Mouse (Mus musculus): ENCODE data around the gene Slc1a2.

The Slc1a2 gene

DNA sequence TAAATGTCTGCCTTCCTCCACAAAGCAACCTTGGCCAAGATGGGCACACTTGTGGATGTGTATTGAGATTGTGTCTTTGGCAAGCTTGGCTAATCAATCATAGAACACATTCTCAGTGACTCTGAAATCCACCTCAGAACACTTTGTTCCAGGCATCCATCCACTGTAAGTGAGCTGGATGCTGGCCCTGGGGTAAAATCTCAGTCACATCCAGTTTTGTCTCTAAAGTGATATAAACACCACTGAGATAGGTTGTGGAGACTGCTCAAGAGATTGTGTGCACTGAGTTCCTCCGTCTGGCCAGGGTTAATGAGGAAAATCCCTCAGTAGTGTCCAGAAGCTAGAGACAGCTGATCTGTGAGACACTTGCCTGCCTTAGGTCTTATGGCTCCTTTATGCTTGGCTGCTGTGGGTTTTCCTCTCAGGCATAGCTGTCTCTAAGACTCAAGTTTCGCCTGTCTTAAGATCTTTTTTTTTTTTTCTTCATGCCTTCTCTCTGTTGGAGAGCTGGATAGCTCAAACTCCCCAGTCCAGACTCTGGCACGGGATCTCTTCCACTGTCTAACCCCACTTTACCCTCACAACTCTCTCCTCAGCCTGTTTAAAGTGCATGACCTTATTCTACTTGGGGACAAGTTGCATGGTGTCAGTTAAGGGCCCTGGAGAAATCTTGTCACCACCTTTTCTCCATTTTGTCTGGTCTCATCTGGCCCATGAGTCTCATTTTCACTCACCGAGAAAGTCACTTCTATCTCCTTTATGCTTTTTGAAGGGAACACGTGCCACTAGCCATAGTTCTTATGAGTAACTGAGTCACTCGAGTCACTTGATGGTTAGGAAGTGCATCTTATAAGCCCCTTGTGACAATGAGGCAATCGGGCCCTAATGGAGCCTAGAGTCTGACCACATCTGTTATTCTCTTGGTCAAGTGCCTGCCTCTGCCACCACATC lies 54.5 kb downstream of the Slc1a2 start:
- no peak for DNase-seq (ENCODE audit: low spot score in 2 of 2)

DNA sequence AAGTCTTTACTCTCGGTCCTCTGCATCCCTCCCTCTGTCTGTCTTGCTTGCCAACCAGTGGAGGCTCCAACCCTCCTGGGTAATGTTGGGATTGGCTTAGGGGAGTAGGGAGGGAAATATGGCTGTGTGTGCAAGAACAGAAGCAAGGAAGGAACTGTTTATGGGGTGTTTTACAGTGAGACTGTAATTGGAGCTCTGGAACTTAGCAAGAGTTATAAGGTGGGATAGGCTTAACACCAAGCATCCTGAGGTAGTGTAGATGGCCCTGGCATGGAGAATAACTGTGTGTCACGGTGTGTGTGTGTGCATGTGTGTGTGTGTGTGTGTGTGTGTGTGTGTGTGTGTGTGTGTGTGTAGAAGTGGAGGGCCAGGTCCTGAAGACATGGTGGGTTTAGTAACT lies 55.9 kb downstream of the Slc1a2 start:
- DNase-seq (ENCODE audit: low spot score in 2 of 2): no peak

DNA sequence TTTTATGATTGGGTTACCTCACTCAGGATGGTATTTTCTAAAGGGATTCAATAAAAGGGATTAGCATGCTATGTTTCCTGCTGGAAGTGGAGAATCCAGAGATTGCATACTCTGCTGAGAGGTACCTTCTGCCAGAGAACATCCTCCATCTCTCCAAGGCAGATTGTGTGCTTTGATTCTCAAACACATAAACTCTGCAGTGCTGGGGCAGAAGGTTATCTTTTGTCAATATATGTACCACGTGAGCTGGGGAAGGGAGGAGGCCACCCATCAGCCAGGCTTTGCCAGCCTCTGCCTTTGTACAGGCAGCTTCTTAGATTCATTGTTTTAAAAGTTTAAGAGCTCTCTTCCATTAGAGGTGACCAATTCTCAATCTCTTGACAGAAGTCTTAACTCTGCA lies 57.3 kb downstream of the Slc1a2 start:
- DNase-seq (ENCODE audit: low spot score in 2 of 2): no peak

DNA sequence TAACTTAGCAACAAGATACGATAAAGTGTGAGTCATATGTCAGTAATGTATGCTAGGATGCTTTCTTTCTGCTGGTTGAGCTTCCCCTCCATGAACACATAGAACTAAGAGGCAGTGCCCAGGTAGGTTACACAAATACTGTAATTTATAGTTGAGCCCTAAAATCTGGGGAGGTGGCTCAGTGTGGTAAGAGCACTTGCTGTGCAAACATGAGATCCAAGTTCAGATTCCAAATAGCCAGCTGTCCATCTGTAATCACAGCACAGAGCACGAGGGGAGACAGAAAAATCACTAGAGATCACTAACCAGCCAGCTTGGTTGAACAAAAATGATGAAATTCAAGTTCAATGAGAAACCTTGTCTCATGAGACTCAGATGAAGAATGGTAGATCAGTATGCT lies 63.4 kb downstream of the Slc1a2 start:
- no peak for DNase-seq (ENCODE audit: low spot score in 2 of 2)

DNA sequence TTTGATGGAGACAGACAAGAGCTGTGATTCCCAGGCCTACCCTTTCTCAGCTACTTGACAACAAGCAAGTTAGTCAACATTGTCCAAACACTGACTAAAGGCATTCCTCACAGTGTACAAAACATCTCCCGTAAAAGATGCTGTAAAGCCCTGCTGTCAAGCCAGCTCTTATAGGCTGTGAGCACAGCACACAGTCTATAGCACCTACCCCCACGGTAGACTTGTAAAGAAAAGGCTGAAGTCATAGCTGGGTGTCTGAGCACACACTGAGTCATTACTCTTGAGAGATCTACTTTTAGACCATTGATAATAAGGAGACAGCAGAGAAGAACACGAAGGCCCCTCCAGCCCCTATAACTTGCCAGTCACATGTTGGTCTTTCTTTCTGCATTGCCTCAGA lies 66.6 kb downstream of the Slc1a2 start:
- DNase-seq (ENCODE audit: low spot score in 2 of 2): no peak

DNA sequence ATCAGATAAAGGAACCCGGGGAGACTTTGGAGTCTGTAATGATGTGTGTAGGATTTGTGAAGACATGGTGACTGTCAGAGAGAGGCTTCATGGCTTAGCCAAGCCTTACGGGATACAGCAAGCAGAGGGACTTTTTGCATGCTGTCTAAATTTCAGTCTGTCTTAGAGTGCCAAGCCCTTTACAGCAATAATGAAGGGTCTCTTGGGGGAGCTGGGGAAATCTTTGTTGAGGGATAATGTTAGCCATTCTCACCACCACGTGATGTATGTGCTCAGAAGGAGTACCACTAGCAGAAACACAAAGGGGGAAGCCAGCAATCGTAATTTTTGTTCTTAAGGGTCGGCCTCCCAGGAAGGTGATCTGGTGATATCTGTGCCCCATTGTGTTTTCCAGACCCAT lies 71.9 kb downstream of the Slc1a2 start:
- DNase-seq (ENCODE audit: low spot score in 2 of 2): no peak

DNA sequence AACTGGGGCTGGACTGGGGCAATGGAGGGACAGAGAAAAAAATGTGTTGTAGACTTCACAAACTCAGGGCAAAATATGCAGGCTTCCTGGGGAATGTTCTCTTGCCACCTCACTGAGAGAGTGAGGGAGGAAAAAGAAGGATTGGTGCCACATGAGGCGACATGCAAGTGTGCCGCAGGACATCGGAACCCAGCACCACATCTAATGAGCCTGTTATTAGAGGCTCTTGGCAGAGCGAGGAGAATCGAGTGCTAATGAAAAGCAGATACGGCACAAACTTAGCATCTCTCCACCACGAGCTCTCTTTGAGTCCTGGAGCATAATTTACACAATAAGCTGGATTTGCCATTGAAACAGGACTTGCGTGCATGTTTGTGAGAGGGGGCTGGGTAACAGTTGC lies 72.3 kb downstream of the Slc1a2 start:
- DNase-seq (ENCODE audit: low spot score in 2 of 2): no peak

DNA sequence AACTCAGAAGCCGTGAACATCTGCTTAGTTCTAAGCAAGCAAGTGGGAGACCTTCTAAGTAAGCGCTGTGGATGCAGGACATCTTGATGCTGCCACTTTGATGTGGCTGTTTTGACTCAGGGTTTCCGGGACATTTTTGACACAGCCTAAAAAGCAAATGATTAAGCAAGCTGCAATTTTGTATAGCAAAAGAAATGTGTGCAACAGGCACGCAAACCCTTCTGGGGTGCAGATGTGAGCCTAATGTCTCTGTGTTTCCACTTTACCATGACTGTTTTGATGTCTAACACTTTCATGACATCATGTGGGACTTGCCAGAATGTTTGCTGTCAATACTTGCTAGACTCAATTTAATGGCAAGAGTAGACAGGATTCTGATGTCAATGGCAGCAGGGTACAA lies 74.7 kb downstream of the Slc1a2 start:
- no peak for DNase-seq (ENCODE audit: low spot score in 2 of 2)

DNA sequence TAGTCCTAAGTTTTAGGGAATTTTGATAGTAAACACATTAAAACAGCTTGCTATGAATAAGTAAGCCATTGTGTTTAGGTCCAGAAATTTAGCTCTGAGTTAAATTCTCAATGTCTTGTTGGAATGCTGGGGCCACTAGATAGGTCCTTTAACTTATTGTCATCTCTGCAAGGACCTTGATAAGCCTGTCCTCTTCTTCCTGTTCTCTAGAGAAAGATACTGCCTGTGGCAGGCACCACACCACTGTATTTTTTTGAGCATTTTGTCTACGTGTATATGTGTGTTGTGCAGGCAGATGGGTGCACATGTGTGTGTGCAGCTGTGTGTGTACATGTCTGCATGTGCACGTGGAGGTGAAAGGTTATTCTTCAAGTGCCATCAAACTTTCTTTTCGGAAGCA lies 75.6 kb downstream of the Slc1a2 start:
- no peak for DNase-seq (ENCODE audit: low spot score in 2 of 2)

DNA sequence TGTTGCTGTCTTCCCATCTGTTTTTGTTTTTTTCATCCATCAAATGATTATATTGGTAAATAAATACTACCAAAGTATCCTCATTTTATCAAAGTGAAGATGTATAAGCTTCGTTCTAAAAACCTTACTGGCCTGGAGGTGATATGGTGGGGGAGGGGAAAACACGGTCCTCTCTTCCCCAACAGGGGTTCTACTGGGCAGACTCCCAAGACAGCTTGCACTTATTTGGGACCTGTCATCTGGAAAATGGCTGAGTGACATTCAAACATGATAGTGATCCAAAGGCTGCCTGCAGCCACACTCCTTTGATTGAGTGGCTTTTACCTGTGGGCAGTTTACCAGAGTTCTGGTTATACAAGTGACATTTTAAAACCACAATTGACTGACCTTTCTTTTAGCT lies 76.6 kb downstream of the Slc1a2 start:
- no peak for DNase-seq (ENCODE audit: low spot score in 2 of 2)

DNA sequence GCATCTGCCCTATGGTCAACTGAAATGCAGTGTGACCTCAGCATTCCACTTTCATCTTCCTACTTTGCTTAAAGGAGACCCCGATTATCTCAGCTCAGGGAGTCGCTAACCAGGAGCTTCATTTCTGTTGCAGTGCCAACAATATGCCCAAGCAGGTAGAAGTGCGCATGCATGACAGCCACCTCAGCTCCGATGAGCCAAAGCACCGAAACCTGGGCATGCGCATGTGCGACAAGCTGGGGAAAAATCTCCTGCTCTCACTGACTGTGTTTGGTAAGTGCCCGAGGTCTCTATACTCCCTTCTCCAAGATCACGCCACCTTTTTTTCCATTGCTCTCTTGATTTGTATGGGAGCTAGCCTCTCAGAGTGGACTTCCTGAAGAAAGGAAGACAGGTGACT lies 77.4 kb downstream of the Slc1a2 start:
- no peak for DNase-seq (ENCODE audit: low spot score in 2 of 2)

DNA sequence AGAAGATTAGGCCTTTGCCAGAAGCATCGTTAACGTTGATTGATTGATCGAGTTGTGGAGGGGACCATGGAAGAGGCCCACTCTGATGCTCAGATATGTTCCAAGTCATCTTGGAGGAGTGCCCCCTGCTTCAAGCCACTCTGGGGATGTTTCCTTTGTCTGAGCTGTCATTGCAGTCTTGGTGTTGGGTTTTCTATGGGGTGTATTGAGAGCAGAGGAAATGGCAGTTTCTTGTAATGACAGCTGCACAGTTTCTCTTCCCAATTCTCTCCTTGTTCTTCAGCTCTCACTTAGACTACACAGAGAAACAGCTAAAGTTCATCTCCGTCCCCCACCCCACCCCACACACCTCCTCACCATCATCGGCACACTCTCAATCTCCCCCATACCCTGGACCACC lies 78.0 kb downstream of the Slc1a2 start:
- DNase-seq (ENCODE audit: low spot score in 2 of 2): no peak

DNA sequence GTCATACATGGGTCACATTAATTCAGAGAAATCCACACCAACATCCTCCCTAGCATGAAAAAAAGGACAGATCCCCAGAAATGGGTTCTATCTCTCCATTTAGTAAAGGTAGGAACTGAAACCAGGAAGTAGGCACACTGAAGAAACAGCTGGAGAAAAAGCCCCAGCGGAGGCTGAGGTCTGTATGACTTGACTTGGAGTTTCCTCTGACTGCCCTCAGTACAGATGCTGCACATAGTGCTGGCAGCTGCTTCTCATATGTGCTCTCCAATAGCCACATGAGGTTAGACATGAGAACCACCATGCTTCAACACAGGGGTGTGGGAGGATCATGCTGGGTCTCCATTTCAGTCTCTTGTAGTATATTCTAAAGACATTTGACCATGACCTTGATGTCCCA lies 80.4 kb downstream of the Slc1a2 start:
- DNase-seq (ENCODE audit: low spot score in 2 of 2): no peak

DNA sequence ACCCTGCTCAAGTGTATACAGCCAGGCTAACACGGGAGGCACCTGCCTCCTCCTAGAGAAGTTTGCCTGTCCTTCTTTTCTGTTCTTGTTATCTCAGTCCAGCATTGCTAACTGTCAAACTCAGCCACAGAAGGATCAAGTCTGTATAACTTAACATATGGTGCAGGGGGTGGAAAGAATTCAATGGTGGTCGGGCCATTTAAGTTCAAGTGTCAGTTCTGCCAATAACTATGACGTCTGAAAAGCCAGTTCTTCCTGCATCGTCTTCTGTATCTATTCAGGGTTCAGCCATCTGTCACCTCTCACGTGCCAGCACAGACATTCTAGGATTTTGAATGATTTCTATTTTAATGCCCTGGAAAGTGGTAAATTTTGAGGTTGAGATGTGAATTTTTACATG lies 84.2 kb downstream of the Slc1a2 start:
- DNase-seq (ENCODE audit: low spot score in 2 of 2): peak in 1 of 2 experiments; percentile 34

DNA sequence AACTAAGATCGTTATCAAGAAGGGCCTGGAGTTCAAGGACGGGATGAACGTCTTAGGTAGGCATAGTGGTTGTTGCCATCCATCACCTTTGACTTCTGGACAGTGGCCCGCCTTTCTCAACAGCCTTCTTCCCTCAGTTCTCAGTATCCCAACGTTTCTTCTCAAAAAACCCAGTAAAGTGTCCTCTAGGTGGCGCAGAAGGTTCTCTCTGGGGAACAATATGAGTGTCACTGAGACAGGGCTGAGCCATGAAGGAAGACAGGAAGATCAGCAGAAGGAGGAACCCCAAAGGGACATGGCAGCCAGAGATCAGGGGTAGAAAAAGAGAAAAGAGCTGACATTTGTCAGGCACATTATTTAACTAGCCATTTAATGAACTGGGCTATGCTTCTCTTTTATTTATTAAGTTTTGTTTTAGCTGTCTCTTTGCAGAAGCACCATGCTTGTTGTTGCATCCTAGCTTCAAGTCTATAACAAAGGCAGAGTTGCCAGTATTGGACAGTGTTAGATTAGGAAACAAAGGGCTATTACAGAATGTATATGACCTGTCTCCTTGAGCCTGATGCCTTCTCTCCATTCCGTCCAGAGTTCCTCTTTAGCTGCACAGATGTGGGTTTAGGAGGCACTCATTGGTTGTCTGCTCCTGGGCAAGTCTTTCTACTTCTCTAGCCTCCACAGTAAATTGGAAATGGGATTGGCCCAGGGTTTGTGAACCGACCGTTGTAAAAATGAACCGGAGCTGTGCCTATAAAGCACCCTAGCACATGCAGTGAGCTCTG lies 85.6 kb downstream of the Slc1a2 start:
- DNase-seq (ENCODE audit: low spot score in 2 of 2): no peak

DNA sequence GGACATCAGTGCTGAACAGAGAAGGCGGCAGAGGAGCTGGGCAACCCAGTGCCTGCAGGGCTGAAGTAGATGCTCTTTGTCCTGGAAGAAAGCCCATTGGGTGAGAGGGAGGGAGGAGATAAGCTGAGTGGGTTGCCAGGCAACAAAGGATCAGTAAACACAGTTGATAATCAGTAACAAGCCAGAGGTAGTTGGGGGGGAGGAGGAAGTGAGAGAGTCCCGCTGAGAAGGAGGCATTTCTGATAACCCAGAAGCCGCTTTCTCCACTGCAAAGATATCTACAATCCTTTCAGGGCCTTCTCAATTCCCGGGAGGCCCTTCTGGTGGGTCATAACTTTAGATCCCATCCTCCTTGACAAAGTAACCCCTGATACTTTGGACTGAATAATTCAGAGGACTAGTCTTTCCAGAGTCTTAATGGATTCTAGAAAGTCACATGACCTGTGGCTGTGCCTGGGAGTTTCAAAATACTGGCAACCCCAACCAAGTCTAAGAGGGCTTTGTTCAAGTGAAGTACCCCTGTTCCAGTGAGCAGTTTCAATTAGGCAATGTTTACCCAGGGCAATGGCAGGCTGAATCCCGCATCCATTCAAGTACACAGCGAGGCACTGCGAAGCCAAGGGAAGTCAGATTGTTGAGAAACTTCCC lies 86.9 kb downstream of the Slc1a2 start:
- no peak for DNase-seq (ENCODE audit: low spot score in 2 of 2)

DNA sequence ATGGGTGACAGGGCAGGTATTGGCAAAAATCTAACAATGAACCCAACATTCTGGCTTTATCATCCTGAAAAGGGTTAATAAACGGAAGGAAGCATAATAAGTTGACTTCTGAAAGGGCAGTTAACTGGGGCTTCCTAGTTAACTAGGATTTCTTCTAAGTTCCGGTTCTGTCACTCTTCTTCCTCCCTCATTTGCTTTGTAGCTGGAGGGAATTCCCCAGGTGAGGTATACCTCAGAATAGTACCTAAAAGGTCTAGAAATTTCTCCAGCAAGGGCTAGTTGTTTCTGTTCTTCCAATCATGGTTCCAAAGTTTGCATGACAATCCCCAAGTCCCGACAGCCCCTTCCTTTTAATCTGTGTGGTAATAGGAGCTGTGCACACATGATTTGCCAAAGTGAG lies 89.3 kb downstream of the Slc1a2 start:
- no peak for DNase-seq (ENCODE audit: low spot score in 2 of 2)

DNA sequence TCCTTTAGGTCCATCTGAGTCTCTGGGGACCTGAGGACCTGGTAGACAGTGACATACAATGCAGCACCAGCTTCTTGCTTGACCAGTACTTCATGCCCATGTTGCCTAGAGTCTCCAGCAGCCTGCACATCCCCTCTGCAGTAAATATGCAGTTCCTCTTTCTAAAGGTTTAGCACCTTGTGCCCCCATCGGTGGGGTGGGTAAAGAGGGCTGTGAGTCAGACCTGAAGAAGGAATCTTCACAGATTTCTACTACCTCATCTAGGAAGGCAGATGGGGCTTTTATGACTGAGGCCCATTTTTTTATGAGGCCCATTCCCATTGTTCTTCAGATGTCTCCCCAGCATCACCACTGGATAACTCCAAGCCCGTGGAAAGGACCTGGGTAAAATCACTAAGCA lies 91.5 kb downstream of the Slc1a2 start:
- no peak for DNase-seq (ENCODE audit: low spot score in 2 of 2)

DNA sequence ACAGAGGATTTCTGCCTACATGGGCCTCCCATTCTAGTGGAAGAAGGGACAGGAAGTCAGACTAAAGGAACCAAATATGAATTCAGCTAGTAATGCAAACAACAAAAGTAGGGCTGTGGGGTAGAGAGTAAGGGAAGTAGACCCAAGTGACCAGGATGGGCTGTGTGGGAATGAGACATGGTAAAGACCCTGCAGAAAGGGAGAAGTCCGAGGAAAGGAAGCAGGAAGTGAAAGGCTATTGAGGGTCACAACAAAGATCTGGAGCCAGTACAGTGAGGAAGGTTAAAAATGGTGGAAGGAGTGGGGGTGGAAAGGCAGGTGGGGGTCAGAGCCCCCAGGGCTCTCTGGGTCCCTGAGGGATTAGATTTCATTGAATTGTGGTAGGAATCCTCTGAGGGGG lies 93.4 kb downstream of the Slc1a2 start:
- DNase-seq (ENCODE audit: low spot score in 2 of 2): no peak

DNA sequence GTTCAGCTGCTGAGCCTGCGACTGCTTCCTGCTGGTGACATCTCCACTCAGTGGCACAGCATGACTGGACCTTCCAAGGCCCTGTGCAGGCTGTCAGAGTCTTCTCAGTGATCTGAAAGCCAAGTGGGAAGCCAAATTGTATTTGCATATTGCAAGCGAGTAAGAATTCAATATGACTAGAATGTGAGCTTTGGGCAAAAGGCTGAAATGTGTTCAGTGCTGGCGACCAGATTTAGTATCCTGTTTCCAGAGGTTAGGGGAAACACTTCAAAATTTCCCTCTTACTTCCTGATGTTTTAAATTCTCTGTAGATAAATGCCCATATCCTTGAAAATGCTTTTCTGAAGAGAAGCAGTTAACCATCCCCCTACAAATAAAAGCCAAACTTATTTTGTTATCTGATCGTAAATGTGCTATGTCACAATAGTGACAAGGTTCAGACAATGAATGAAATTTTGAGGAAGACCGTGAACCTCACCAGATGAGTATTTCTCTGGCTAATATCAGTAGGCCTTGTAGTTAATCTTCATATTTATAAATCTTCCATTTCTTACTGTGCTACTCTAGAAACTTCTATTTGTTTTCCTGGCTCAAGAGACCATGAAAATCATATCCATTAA lies 98.9 kb downstream of the Slc1a2 start:
- no peak for DNase-seq (ENCODE audit: low spot score in 2 of 2)

DNA sequence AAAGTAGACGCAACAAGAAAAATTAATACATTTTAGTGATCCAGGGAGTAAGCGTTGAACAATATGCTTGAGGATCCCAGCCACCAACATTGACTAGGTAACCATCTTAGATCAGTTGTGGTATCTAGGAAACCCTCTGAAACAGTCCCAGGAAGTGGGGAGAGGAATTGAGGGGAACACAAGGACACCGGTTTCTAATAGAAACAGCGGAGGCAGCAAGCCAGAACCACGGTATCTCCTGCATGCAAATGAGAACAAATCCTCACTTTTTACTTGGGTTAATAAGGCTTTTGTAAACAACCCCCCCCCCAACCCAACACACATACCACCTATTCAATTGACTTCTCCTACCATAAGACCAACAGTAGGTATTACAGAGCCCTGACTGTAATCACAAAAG lies 101.0 kb downstream of the Slc1a2 start:
- DNase-seq (ENCODE audit: low spot score in 2 of 2): no peak
